Mouse (Mus musculus) stomach, embryonic 14.5 days (tissue): ENCODE measurements at regions not wholly inside any gene's neighbourhood (a gene's known extent, or its start where the extent isn't known, plus 50 kb on each side); places are given as distances from the start of the nearest gene placed in this dataset.

ENCODE experiments used
- ATAC-seq: fragments of 200-750 bp; cut with Nextera tagmentation; 2 replicates; pipeline ENCODE4 v1.8.0; 2017; ENCODE audit warnings: low read depth, moderate TSS enrichment; ENCODE audit not compliant: insufficient number of reproducible peaks, insufficient read depth, low FRiP score
- H3K27ac ChIP-seq: fragments of 300-500 bp; sonication (generic); 2 replicates; pipeline ENCODE4 v1.5.1; 2014; ENCODE audit warnings: mild to moderate bottlenecking, low read length, moderate library complexity, mixed read lengths
- H3K27me3 ChIP-seq: fragments of 300-500 bp; sonication (generic); 2 replicates; pipeline ENCODE4 v1.6.1; 2014; ENCODE audit warnings: low read length, control low read depth, mixed read lengths; ENCODE audit not compliant: control insufficient read depth, insufficient read depth
- H3K36me3 ChIP-seq: fragments of 300-500 bp; sonication (generic); 2 replicates; pipeline ENCODE4 v1.6.1; 2014; ENCODE audit warnings: mild to moderate bottlenecking, control low read depth, low read length, moderate library complexity, mixed read lengths; ENCODE audit not compliant: control insufficient read depth, insufficient read depth
- H3K4me1 ChIP-seq: fragments of 300-500 bp; sonication (generic); 2 replicates; pipeline ENCODE4 v1.6.1; 2014; ENCODE audit warnings: low read length, control low read depth, mixed read lengths; ENCODE audit not compliant: control insufficient read depth, insufficient read depth
- H3K4me2 ChIP-seq: fragments of 300-500 bp; sonication (generic); replicated peaks from 2 replicates; pipeline ENCODE4 v1.6.1; 2014; ENCODE audit warnings: low read depth, low read length, control low read depth
- H3K4me3 ChIP-seq: fragments of 300-500 bp; sonication (generic); 2 replicates; pipeline ENCODE4 v1.5.1; 2014; ENCODE audit warnings: low read depth, low read length, control low read depth
- H3K9ac ChIP-seq: fragments of 300-500 bp; sonication (generic); replicated peaks from 2 replicates; pipeline ENCODE4 v1.6.1; 2014; ENCODE audit warnings: low read depth, mild to moderate bottlenecking, control low read depth, low read length, moderate library complexity, mixed read lengths
- H3K9me3 ChIP-seq: fragments of 300-500 bp; sonication (generic); 2 replicates; pipeline ENCODE4 v1.6.1; 2016; ENCODE audit warnings: low read depth, low read length, control low read depth; ENCODE audit not compliant: control insufficient read depth
- WGBS: fragments of 180-500 bp; shearing (Covaris S2); extraction: QIAGEN DNeasy Blood & Tissue Kit; methylation state at CpG from one replicate; pipeline ENCODE4 v1.1.7; 2014; 5-methylcytosine and 5-hydroxymethylcytosine counted together

GRCm38 (mm10) chr16:50700811-50701517 is 110.0 kb upstream of the Ccdc54 start:
- no peaks in the 10 kb centered on the region for H3K36me3 ChIP-seq
- no peak overlapping the region for H3K27ac ChIP-seq
- H3K9ac ChIP-seq: no peak overlapping the region
- 60% methylated on average over 8 of the region's 8 CpGs for WGBS
- no peaks in the 10 kb centered on the region for H3K4me1 ChIP-seq
- no peaks in the 10 kb centered on the region for H3K27me3 ChIP-seq
- no peak overlapping the region for H3K4me3 ChIP-seq
- no peaks in the 10 kb centered on the region for H3K9me3 ChIP-seq
- no peak overlapping the region for H3K4me2 ChIP-seq
- no peak for ATAC-seq

- Histone ChIP-seq H3K9me3 (no peaks in the 10 kb centered on the region), H3K36me3 (no peaks in the 10 kb centered on the region), H3K4me1 (no peaks in the 10 kb centered on the region), H3K9ac (no peak overlapping the region), H3K27me3 (no peaks in the 10 kb centered on the region), H3K4me2 (no peak overlapping the region), H3K27ac (no peak overlapping the region), H3K4me3 (no peak overlapping the region)
- WGBS: 51% methylated on average over 2 of the region's 2 CpGs
- ATAC-seq: no peak
Measured at GRCm38 (mm10) chr16:50700123-50700522, 109.2 kb upstream of the Ccdc54 start.

- Histone ChIP-seq H3K27me3 (no peaks in the 10 kb centered on the region), H3K27ac (no peak overlapping the region), H3K4me3 (no peak overlapping the region), H3K4me1 (no peaks in the 10 kb centered on the region), H3K9ac (no peak overlapping the region), H3K9me3 (no peaks in the 10 kb centered on the region), H3K36me3 (no peaks in the 10 kb centered on the region), H3K4me2 (no peak overlapping the region)
- ATAC-seq: no peak
- 81% methylated on average over 2 of the region's 2 CpGs for WGBS
Measured at GRCm38 (mm10) chr16:50697722-50698121, 106.8 kb upstream of the Ccdc54 start.

GRCm38 (mm10) chr16:50696052-50696451 is 105.1 kb upstream of the Ccdc54 start:
- Histone ChIP-seq H3K36me3 (no peaks in the 10 kb centered on the region), H3K9ac (no peak overlapping the region), H3K4me3 (no peak overlapping the region), H3K9me3 (no peaks in the 10 kb centered on the region), H3K27ac (no peak overlapping the region), H3K4me2 (no peak overlapping the region), H3K27me3 (no peaks in the 10 kb centered on the region), H3K4me1 (no peaks in the 10 kb centered on the region)
- ATAC-seq: no peak
- 76% methylated on average over 4 of the region's 4 CpGs for WGBS

GRCm38 (mm10) chr16:50694045-50694444 is 103.1 kb upstream of the Ccdc54 start:
- Histone ChIP-seq H3K27ac (no peak overlapping the region), H3K9ac (no peak overlapping the region), H3K9me3 (no peaks in the 10 kb centered on the region), H3K36me3 (no peaks in the 10 kb centered on the region), H3K4me2 (no peak overlapping the region), H3K4me3 (no peak overlapping the region), H3K4me1 (no peaks in the 10 kb centered on the region), H3K27me3 (no peaks in the 10 kb centered on the region)
- WGBS: 76% methylated on average over 2 of the region's 2 CpGs
- no peak for ATAC-seq

- no peaks in the 10 kb centered on the region for H3K9me3 ChIP-seq
- H3K36me3 ChIP-seq: no peaks in the 10 kb centered on the region
- 71% methylated on average over 7 of the region's 7 CpGs for WGBS
- ATAC-seq: no peak
- H3K27ac ChIP-seq: no peak overlapping the region
- no peak overlapping the region for H3K9ac ChIP-seq
- no peaks in the 10 kb centered on the region for H3K27me3 ChIP-seq
- H3K4me2 ChIP-seq: no peak overlapping the region
- H3K4me1 ChIP-seq: no peaks in the 10 kb centered on the region
- H3K4me3 ChIP-seq: no peak overlapping the region
Measured at GRCm38 (mm10) chr16:50690818-50691217, 99.9 kb upstream of the Ccdc54 start.

- H3K9ac ChIP-seq: no peak overlapping the region
- no peak for ATAC-seq
- 54% methylated on average over 10 of the region's 10 CpGs for WGBS
Measured at GRCm38 (mm10) chr16:50689525-50689924, 98.6 kb upstream of the Ccdc54 start.

GRCm38 (mm10) chr16:50688818-50689506 is 98.0 kb upstream of the Ccdc54 start:
- no peak overlapping the region for H3K27ac ChIP-seq
- H3K9ac ChIP-seq: no peak overlapping the region
- no peaks in the 10 kb centered on the region for H3K27me3 ChIP-seq
- 0 out of 2 replicates have a peak overlapping the region, but pooled peaks have one; percentile 17 for H3K4me2 ChIP-seq
- H3K36me3 ChIP-seq: no peaks in the 10 kb centered on the region
- WGBS: 67% methylated on average over 11 of the region's 11 CpGs
- H3K9me3 ChIP-seq: no peaks in the 10 kb centered on the region
- ATAC-seq: no peak
- H3K4me3 ChIP-seq: no peak overlapping the region
- H3K4me1 ChIP-seq: no peaks in the 10 kb centered on the region

More at GRCm38 (mm10) chr16:50689525-50689924, 98.6 kb upstream of the Ccdc54 start:
- Histone ChIP-seq H3K36me3 (no peaks in the 10 kb centered on the region), H3K9me3 (no peaks in the 10 kb centered on the region), H3K4me3 (no peak overlapping the region), H3K4me1 (no peaks in the 10 kb centered on the region), H3K27ac (no peak overlapping the region), H3K27me3 (no peaks in the 10 kb centered on the region), H3K4me2 (0 out of 2 replicates have a peak overlapping the region, but pooled peaks have one; percentile 17)
